Mouse (Mus musculus) lung, embryonic 14.5 days (tissue): Measurements from ENCODE around the gene Rom1. TPM values are rescaled to one million over a fixed set of nuclear protein-coding genes. Genes with fewer than 3 reads are reported as not detected.

Source experiments
- ATAC-seq: fragments of 200-750 bp; cut with Nextera tagmentation; 2 replicates; pipeline ENCODE4 v1.8.0; 2017; ENCODE audit warnings: mild to moderate bottlenecking, moderate TSS enrichment, moderate library complexity; ENCODE audit not compliant: insufficient read depth
- DNase-seq: peaks from one replicate; pipeline ENCODE4 v3.0.0-alpha.2; 2015
- H3K27ac ChIP-seq: fragments of 300-500 bp; sonication (generic); 2 replicates; pipeline ENCODE4 v1.5.1; 2014; ENCODE audit warnings: low read depth, mild to moderate bottlenecking, moderate library complexity
- H3K27me3 ChIP-seq: fragments of 300-500 bp; sonication (generic); 2 replicates; pipeline ENCODE4 v1.6.1; 2014; ENCODE audit warnings: low read length, control low read depth; ENCODE audit not compliant: insufficient read depth
- H3K36me3 ChIP-seq: fragments of 300-500 bp; sonication (generic); 2 replicates; pipeline ENCODE4 v1.6.1; 2014; ENCODE audit warnings: control low read depth; ENCODE audit not compliant: insufficient read depth
- H3K4me1 ChIP-seq: fragments of 300-500 bp; sonication (generic); 2 replicates; pipeline ENCODE4 v1.6.1; 2014; ENCODE audit warnings: antibody characterized with exemption, control low read depth; ENCODE audit not compliant: insufficient read depth
- H3K4me2 ChIP-seq: fragments of 300-500 bp; sonication (generic); 2 replicates; pipeline ENCODE4 v1.6.1; 2014; ENCODE audit warnings: mild to moderate bottlenecking
- H3K4me3 ChIP-seq: fragments of 300-500 bp; sonication (generic); 2 replicates; pipeline ENCODE4 v1.5.1; 2014; ENCODE audit warnings: low read depth, low read length
- H3K9ac ChIP-seq: fragments of 300-500 bp; sonication (generic); 2 replicates; pipeline ENCODE4 v1.6.1; 2014
- H3K9me3 ChIP-seq: fragments of 300-500 bp; sonication (generic); 2 replicates; pipeline ENCODE4 v1.6.1; 2016; ENCODE audit warnings: low read depth, low read length, control low read depth
- CTCF ChIP-seq: IDR thresholded peaks from 2 replicates; pipeline ENCODE4 v1.5.1; 2016; ENCODE audit warnings: antibody characterized with exemption, low read depth
- WGBS: fragments of 180-500 bp; shearing (Covaris S2); extraction: QIAGEN DNeasy Blood & Tissue Kit; methylation state at CpG from one replicate; pipeline ENCODE4 v1.1.7; 2014; 5-methylcytosine and 5-hydroxymethylcytosine counted together
- polyA plus RNA-seq: library from polyadenylated mRNA; unstranded; fragments of >200 nt; fragmentation: Nextera tagmentation; extraction: Ambion mirVana; gene quantifications from 2 replicates; pipeline ENCODE4 v1.2.1, GENCODE M21; 2014

Rom1 gene
- polyA plus RNA-seq, 1 experiment from 2014 or later, result 1.3 TPM

DNA sequence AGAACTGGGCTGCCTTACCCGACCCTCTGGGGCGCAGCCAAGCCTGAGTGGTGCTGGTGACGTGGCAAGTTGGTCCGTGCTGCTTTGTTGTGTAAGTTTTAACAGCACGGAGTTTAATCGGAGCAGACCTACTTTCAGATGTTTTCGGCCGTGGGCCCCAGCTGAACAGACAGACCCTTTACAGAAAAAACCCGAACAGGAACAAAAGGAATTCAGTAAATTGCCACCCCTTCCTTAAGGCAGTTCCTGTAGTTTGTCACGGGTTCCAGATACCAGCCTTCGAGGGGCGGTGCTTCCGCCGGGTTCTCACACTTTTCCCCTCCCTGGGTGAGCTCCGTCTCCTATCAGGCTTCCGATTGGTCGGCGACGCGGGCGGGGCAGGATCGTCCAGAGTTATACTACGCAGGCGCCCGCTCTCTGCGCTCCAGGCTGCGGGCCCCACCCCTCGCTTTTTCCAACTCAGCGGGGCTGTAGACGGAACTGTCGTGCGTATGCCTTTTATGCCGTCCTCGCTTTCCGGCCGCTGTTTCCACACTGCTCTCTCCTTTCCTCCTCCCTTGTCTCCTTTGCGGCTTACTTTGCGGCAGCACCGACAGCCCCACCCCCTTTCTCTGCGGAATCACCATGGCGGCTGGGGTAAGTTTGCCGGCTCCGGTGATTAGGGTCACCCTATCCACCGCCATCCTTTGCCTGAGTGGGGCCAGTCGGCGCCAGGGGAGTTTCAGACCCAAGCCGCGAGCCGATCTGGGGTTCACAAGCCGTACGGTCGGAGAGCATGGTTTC, 37.6 kb upstream of the Rom1 start, which contains the start of gene Eef1g:
Eef1g (plus strand) TSS at position 452 of the 783 bp plus-strand sequence.
- peak within 1 kb of the TSS; percentile 95 for H3K9ac ChIP-seq
- H3K9me3 ChIP-seq, result no peaks in the 10 kb centered on the region
- peaks cover 77% of the 10 kb centered on the region for H3K36me3 ChIP-seq
- ATAC-seq (peak; percentile 99), DNase-seq (peak; percentile 99)
- TF ChIP-seq CTCF, result no peak
- H3K4me3 ChIP-seq, result peak within 1 kb of the TSS; percentile 88
- H3K27me3 ChIP-seq, result no peaks in the 10 kb centered on the region
- H3K4me1 ChIP-seq, result peaks cover 4% of the 10 kb centered on the region; the same call in 1 of the 2 replicates
- peak within 1 kb of the TSS; percentile 92 for H3K27ac ChIP-seq
- peak within 1 kb of the TSS; percentile 75 for H3K4me2 ChIP-seq
- under 1% methylated on average over 52 of the region's 52 CpGs for WGBS

DNA sequence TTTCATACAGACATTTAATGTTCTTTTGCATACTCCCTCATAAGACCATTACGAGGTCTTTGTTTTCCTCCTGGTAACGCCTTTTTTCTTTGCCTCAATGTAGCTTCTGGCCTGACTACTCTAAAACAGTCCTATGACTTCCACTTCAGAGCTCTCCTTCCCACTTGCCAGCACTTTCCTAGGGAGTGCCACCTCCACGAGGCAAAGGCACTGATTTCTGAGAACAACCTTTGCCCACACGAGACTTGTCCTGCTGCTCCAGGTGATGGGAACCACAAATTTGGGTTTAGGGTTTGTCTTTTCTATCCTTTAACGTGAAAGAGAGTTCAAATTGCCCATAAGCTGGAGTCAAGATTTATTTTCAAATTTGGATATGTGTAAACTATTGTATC, 37.0 kb upstream of the Rom1 start:
- no peak for TF ChIP-seq CTCF
- Histone ChIP-seq H3K4me2 (peak overlapping the region; percentile 75), H3K4me3 (peak overlapping the region; percentile 88), H3K9ac (peak overlapping the region; percentile 62), H3K27ac (peak overlapping the region; percentile 92), H3K4me1 (peaks cover 4% of the 10 kb centered on the region; the same call in 1 of the 2 replicates), H3K27me3 (no peaks in the 10 kb centered on the region), H3K9me3 (no peaks in the 10 kb centered on the region), H3K36me3 (peaks cover 77% of the 10 kb centered on the region)
- ATAC-seq, result no peak
- no peak for DNase-seq
- 27% methylated on average over 5 of the region's 5 CpGs for WGBS

DNA sequence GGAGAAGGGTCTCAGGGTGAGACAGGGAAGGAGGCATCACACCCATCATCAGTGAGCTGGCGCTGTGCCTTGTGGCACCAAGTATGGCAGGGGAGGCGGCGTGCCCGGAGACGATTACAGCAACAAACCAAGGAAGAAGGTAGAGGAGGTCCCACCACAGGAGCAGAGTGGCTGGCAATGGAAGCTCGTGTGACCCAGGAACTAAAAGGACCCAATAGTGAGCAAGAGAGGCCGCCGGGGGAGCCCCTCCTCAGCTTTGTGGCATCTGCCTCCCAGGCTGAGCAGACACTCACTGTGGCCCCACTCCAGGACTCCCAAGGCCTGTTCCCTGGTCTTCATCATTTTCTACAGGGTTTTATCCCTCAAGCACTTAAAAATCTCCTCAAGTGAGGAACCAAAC, 36.6 kb upstream of the Rom1 start:
- WGBS, result 67% methylated on average over 8 of the region's 8 CpGs
- peak overlapping the region; percentile 75 for H3K4me2 ChIP-seq
- H3K27ac ChIP-seq, result peak overlapping the region; percentile 92
- H3K36me3 ChIP-seq, result peaks cover 76% of the 10 kb centered on the region
- no peaks in the 10 kb centered on the region for H3K9me3 ChIP-seq
- H3K27me3 ChIP-seq, result no peaks in the 10 kb centered on the region
- DNase-seq, result no peak
- no peak for ATAC-seq
- H3K4me3 ChIP-seq, result peak overlapping the region; percentile 88
- TF ChIP-seq CTCF, result no peak
- peaks cover 4% of the 10 kb centered on the region; the same call in 1 of the 2 replicates for H3K4me1 ChIP-seq
- H3K9ac ChIP-seq, result peak overlapping the region; percentile 62

DNA sequence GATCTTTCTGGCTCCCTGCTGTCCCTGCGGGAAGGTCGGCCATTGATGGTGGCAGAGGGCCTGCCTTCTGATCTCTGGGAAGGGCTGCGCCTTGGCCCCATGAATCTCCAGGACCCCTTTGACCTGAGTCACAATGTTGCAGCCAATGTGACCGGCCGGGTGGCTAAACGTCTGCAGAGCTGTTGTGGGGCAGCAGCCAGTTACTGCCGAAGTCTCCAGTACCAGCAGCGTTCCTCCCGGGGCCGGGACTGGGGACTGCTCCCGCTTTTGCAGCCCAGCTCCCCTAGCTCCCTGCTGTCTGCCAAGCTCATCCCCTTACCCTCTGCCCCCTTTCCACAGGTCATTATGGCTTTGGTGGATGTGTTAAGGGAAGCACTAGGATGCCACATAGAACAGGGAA, 35.9 kb upstream of the Rom1 start:
- peaks cover 76% of the 10 kb centered on the region for H3K36me3 ChIP-seq
- 85% methylated on average over 11 of the region's 11 CpGs for WGBS
- no peak for DNase-seq
- no peak for TF ChIP-seq CTCF
- no peak overlapping the region for H3K4me3 ChIP-seq
- ATAC-seq, result no peak
- H3K27ac ChIP-seq, result no peak overlapping the region; the same call in 1 of the 2 replicates
- H3K4me2 ChIP-seq, result no peak overlapping the region
- H3K4me1 ChIP-seq, result peaks cover 4% of the 10 kb centered on the region; the same call in 1 of the 2 replicates
- no peaks in the 10 kb centered on the region for H3K9me3 ChIP-seq
- H3K27me3 ChIP-seq, result no peaks in the 10 kb centered on the region
- H3K9ac ChIP-seq, result 0 out of 2 replicates have a peak overlapping the region, but pooled peaks have one; percentile 62

DNA sequence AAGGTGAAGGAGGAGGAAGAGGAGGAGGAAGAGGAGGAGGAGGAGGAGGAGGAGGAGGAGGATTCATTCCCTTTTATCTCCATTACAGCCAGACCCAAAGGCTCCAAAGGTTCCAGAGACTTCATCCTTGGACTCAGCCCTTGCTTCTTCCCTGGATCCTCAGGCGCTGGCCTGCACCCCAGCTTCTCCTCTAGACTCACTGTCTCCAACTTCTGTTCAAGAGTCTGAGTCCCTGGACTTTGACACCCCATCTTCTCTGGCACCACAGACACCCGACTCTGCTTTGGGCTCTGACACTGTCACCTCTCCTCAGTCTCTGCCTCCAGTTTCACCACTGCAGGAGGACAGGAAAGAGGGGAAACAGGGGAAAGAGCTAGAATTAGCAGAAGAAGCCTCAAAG, 33.1 kb upstream of the Rom1 start:
- no peaks in the 10 kb centered on the region for H3K4me1 ChIP-seq
- no peak for ATAC-seq
- no peaks in the 10 kb centered on the region for H3K9me3 ChIP-seq
- H3K27me3 ChIP-seq, result no peaks in the 10 kb centered on the region
- no peak overlapping the region for H3K4me3 ChIP-seq
- H3K36me3 ChIP-seq, result peaks cover 80% of the 10 kb centered on the region
- no peak overlapping the region for H3K27ac ChIP-seq
- no peak for DNase-seq
- TF ChIP-seq CTCF, result no peak
- H3K4me2 ChIP-seq, result no peak overlapping the region
- no peak overlapping the region for H3K9ac ChIP-seq
- 95% methylated on average over 2 of the region's 2 CpGs for WGBS

DNA sequence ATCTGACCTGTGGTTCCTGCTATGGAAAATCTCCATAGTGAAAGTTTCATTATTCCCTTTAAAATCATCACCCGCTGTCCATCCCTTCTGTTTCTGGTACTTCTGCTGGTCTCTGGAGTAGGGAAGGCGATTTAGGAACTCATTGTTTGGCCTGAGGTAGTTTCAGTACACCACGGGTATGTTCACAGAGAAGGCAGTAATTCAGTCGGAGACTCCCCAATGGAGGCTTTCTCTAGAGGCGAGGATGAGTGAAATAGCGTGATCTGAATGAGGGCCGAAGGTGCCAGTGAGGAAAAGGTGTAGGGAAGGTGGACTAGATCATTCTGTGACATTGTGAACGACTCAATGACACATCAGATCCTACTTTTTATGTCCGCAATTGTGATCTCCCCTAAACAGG, 25.0 kb upstream of the Rom1 start:
- ATAC-seq, result no peak
- TF ChIP-seq CTCF, result no peak

DNA sequence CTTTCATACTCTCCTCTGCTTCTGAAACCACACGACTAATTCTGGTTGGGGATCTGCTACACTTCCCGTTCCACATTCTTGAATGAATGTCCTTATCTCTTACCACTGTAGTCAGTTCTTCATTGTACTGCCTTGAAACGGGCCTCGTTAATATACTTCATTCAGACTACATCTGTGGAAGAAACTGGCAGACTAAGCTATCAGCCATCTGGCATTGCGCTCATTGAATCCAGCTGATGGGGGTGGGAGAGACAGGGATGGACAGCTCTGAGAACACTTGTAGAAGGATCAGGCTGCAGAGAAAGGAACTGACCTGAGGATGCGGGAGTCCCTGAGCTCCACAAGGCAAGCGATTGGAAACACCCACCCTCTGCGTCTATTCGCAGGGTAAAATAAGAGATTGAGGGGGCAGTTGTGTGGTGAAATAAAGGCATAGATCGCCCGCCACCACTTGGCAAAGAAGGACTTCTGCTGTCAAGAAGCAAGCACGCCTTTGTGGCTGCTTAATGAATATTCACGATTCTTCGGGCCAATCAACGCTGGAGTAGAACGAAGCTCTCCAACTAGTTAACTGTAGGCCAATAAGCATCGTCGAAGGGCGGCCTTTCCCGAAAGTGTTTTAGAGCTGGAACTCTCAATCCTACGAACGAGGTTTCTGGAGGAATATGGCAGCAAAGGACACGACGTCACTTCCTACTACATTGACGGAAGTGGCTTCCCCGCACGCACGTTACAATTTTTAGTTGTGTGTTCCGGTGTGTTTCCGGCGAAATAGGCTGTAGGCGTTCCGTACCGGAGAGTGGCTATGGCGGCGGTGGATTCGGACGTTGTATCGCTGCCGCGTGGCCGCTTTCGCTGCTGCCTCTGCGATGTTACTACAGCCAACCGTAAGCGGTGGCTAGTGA, 24.2 kb upstream of the Rom1 start, which contains the start of gene Tut1:
Tut1 (plus strand) TSS at position 713 of the 905 bp plus-strand sequence.
- no peaks in the 10 kb centered on the region for H3K9me3 ChIP-seq
- peak within 1 kb of the TSS; percentile 85 for H3K9ac ChIP-seq
- H3K4me2 ChIP-seq, result peak within 1 kb of the TSS; percentile 84
- no peaks in the 10 kb centered on the region for H3K27me3 ChIP-seq
- H3K4me1 ChIP-seq, result no peaks in the 10 kb centered on the region
- H3K27ac ChIP-seq, result peak within 1 kb of the TSS; percentile 62
- peaks cover 72% of the 10 kb centered on the region for H3K36me3 ChIP-seq
- DNase-seq, result peak; percentile 100
- ATAC-seq, result peak; percentile 95
- no peak for TF ChIP-seq CTCF
- H3K4me3 ChIP-seq, result peak within 1 kb of the TSS; percentile 83
- WGBS, result 3% methylated on average over 46 of the region's 46 CpGs

More for the DNA sequence above, 25.0 kb upstream of the Rom1 start:
- Histone ChIP-seq H3K4me3 (peak overlapping the region; percentile 83), H3K27me3 (no peaks in the 10 kb centered on the region), H3K9me3 (no peaks in the 10 kb centered on the region), H3K4me2 (peak overlapping the region; percentile 84), H3K4me1 (no peaks in the 10 kb centered on the region), H3K27ac (peak overlapping the region; percentile 62), H3K9ac (peak overlapping the region; percentile 85), H3K36me3 (peaks cover 72% of the 10 kb centered on the region)
- DNase-seq, result no peak
- WGBS, result 6% methylated on average over 9 of the region's 9 CpGs
